Comparison of ENCODE assay signal across 9 mouse cellular contexts in the genomic region with DNA sequence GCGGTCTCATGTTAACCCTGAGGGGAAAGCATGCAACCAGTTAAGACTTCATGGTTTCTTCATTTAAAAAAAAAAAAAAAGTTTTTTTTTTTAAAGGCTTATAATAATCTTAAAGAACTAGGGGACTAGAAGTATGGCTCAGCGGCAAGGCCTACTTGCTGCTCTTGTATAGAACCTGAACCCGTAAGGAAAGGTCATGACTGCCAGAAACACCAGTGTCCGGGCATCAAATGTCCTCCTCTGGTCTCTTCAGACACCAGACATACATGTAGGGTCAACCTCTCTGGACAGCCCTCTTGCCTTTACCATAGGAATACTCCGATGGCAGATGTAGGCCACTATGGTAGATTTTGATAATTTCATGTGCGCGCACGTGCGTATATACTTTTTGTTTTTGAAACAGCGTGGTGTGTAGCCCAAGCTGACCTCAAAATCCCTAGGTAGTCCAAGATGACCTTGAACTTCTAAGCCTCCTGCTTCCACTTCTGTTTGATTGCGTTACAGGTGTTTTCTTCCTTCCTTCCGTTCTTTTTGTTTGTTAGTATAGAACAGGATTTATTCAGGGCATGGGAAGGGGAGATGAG. TPM values are rescaled to one million over a fixed set of nuclear protein-coding genes. Genes with fewer than 3 reads are reported as not detected.
DNase-seq lines count a peak whose midpoint lies in the region; ATAC-seq and TF ChIP-seq lines count a peak whose summit lies in the region.
"Had no signal": no experiment of that assay in that cellular context is flagged by ENCODE, and none has a peak within 500 bp of the region (broad histone marks: within the 10 kb centered on the region; RNA-seq: fewer than 3 reads in every experiment).

No protein-coding gene starts in this region.

- H3K4me1 ChIP-seq in kidney, adult 2 months (ENCODE audit: control insufficient read depth, insufficient read depth, low read length): peaks cover 8% of the 10 kb centered on the region; the same call in 1 of the 2 replicates
- H3K4me1 ChIP-seq in hindbrain, embryonic 14.5 days (replicated peaks; ENCODE audit: control insufficient read depth, insufficient read depth, low read length): peaks cover 26% of the 10 kb centered on the region
- peaks cover 27% of the 10 kb centered on the region for H3K4me1 ChIP-seq in midbrain, embryonic 15.5 days

- no peak overlapping the region for H3K4me3 ChIP-seq in kidney, adult 2 months (ENCODE audit: insufficient read depth, low read depth, low read length)
- H3K4me3 ChIP-seq in hindbrain, embryonic 14.5 days (replicated peaks; ENCODE audit: low read length): peak overlapping the region; percentile 77
- H3K4me3 ChIP-seq in midbrain, embryonic 15.5 days: peak overlapping the region; percentile 70

- H3K9me3 ChIP-seq in hindbrain, embryonic 14.5 days (ENCODE audit: control insufficient read depth, low read length): no peaks in the 10 kb centered on the region
- no peaks in the 10 kb centered on the region for H3K9me3 ChIP-seq in midbrain, embryonic 15.5 days

- no peak for TF ChIP-seq POLR2A in kidney, adult 2 months (IDR thresholded peaks at IDR 0.05; ENCODE audit: low read depth, low read length)

- no peaks in the 10 kb centered on the region for H3K27me3 ChIP-seq in kidney, adult 2 months (replicated peaks; ENCODE audit: control insufficient read depth, insufficient read depth, low read length)
- H3K27me3 ChIP-seq in hindbrain, embryonic 14.5 days (ENCODE audit: control insufficient read depth, insufficient read depth, low read length): no peaks in the 10 kb centered on the region
- no peaks in the 10 kb centered on the region for H3K27me3 ChIP-seq in midbrain, embryonic 15.5 days (replicated peaks)

- peak; percentile 27 for DNase-seq in kidney, adult 9 months
- DNase-seq in kidney, adult 2 months: no peak
- peak; percentile 8 for DNase-seq in Muller cell, postnatal 12 days (ENCODE audit: inconsistent ontology term)
- no peak for DNase-seq in hindbrain, embryonic 14.5 days (ENCODE audit: low spot score)
- no peak for DNase-seq in spleen, postnatal 4 days (ENCODE audit: low spot score in 2 of 2)
- no peak for DNase-seq in adrenal gland, postnatal 36 days
- no peak for DNase-seq in adrenal gland, postnatal 10 days

- peak overlapping the region; percentile 83; the same call in 1 of the 2 replicates for H3K4me2 ChIP-seq in hindbrain, embryonic 14.5 days (replicated peaks)
- peak overlapping the region; percentile 76; the same call in 1 of the 2 replicates for H3K4me2 ChIP-seq in midbrain, embryonic 15.5 days

- WGBS in kidney, adult 2 months: 78% methylated on average over 12 of the region's 12 CpGs
- 83% methylated on average over 12 of the region's 12 CpGs for WGBS in hindbrain, embryonic 14.5 days
- WGBS in midbrain, embryonic 15.5 days: 80% methylated on average over 12 of the region's 12 CpGs

- H3K9ac ChIP-seq in hindbrain, embryonic 14.5 days: no peak overlapping the region
- no peak overlapping the region for H3K9ac ChIP-seq in midbrain, embryonic 15.5 days

- no peak for ATAC-seq in hindbrain, embryonic 14.5 days (ENCODE audit: low FRiP score)
- no peak for ATAC-seq in midbrain, embryonic 15.5 days (replicated peaks)

- no peak overlapping the region for H3K27ac ChIP-seq in kidney, adult 2 months (ENCODE audit: insufficient read depth, low read depth, low read length)
- H3K27ac ChIP-seq in hindbrain, embryonic 14.5 days: no peak overlapping the region
- H3K27ac ChIP-seq in midbrain, embryonic 15.5 days: 0 out of 2 replicates have a peak overlapping the region, but pooled peaks have one; percentile 84

- no peaks in the 10 kb centered on the region for H3K36me3 ChIP-seq in kidney, adult 2 months (ENCODE audit: control insufficient read depth, insufficient read depth, low read length)
- peaks cover 22% of the 10 kb centered on the region for H3K36me3 ChIP-seq in hindbrain, embryonic 14.5 days (replicated peaks; ENCODE audit: control insufficient read depth, insufficient read depth)
- H3K36me3 ChIP-seq in midbrain, embryonic 15.5 days (replicated peaks): peaks cover 10% of the 10 kb centered on the region

- TF ChIP-seq CTCF in kidney, adult 2 months (conservative IDR thresholded peaks at IDR 0.05; ENCODE audit: insufficient read depth, insufficient read length, low read depth, low read length): no peak

RNA-seq across cellular contexts. Expression of gene Cenpt, which starts 0.8 kb away (rescaled TPM):
- 6.7 and 7.3 TPM in 2 replicates for polyA plus RNA-seq in kidney, adult 2 months (2012; rRNA removed)
- 46.3 and 51.7 TPM in 2 replicates for polyA plus RNA-seq in hindbrain, embryonic 14.5 days (2014; fragmentation: Nextera tagmentation; extraction: Ambion mirVana)
- 55.2 and 58.7 TPM in 2 replicates for polyA plus RNA-seq in midbrain, embryonic 15.5 days (2015; fragmentation: Nextera tagmentation; extraction: Ambion mirVana)
- total RNA-seq in adrenal gland, postnatal 36 days (2021): 1 to 10 TPM; 4.3 to 9.6 TPM
- total RNA-seq in adrenal gland, postnatal 10 days (2021): 10 to 100 TPM in 1 of 2 experiments, 1 to 10 TPM in 1; 7.6 to 10.4 TPM

RNA-seq across cellular contexts. Expression of gene Thap11, which starts 2.7 kb away (rescaled TPM):
- polyA plus RNA-seq in kidney, adult 2 months (2012; rRNA removed): 41.5 and 45.3 TPM in 2 replicates
- 46.2 and 51.2 TPM in 2 replicates for polyA plus RNA-seq in hindbrain, embryonic 14.5 days (2014; fragmentation: Nextera tagmentation; extraction: Ambion mirVana)
- 56.2 and 58.6 TPM in 2 replicates for polyA plus RNA-seq in midbrain, embryonic 15.5 days (2015; fragmentation: Nextera tagmentation; extraction: Ambion mirVana)
- 10 to 100 TPM; 40.0 to 41.1 TPM for total RNA-seq in adrenal gland, postnatal 36 days (2021)
- 10 to 100 TPM; 28.3 to 32.0 TPM for total RNA-seq in adrenal gland, postnatal 10 days (2021)

RNA-seq across cellular contexts. Expression of gene Nutf2, which starts 8.1 kb away (rescaled TPM):
- 34.5 and 61.6 TPM in 2 replicates for polyA plus RNA-seq in kidney, adult 2 months (2012; rRNA removed)
- 181 TPM in 2 replicates for polyA plus RNA-seq in hindbrain, embryonic 14.5 days (2014; fragmentation: Nextera tagmentation; extraction: Ambion mirVana)
- 148 and 152 TPM in 2 replicates for polyA plus RNA-seq in midbrain, embryonic 15.5 days (2015; fragmentation: Nextera tagmentation; extraction: Ambion mirVana)
- 10 to 100 TPM; 43.2 to 43.8 TPM for total RNA-seq in adrenal gland, postnatal 36 days (2021)
- total RNA-seq in adrenal gland, postnatal 10 days (2021): 10 to 100 TPM; 39.1 to 40.1 TPM

RNA-seq across cellular contexts. Expression of gene Tsnaxip1, which starts 24.7 kb away (rescaled TPM):
- 0.05 TPM in 1 of 2 replicates, not detected in the other for polyA plus RNA-seq in kidney, adult 2 months (2012; rRNA removed)
- 0.64 and 1.4 TPM in 2 replicates for polyA plus RNA-seq in hindbrain, embryonic 14.5 days (2014; fragmentation: Nextera tagmentation; extraction: Ambion mirVana)
- polyA plus RNA-seq in midbrain, embryonic 15.5 days (2015; fragmentation: Nextera tagmentation; extraction: Ambion mirVana): 0.64 and 1.0 TPM in 2 replicates
- total RNA-seq in adrenal gland, postnatal 36 days (2021): not detected
- not detected for total RNA-seq in adrenal gland, postnatal 10 days (2021)
- total RNA-seq: gastrocnemius, adult 8-10 months had no signal

RNA-seq across cellular contexts. Expression of gene Ranbp10, which starts 25.1 kb away (rescaled TPM):
- polyA plus RNA-seq in kidney, adult 2 months (2012; rRNA removed): 22.1 and 24.8 TPM in 2 replicates
- polyA plus RNA-seq in hindbrain, embryonic 14.5 days (2014; fragmentation: Nextera tagmentation; extraction: Ambion mirVana): 9.1 and 10.4 TPM in 2 replicates
- 11.8 and 13.6 TPM in 2 replicates for polyA plus RNA-seq in midbrain, embryonic 15.5 days (2015; fragmentation: Nextera tagmentation; extraction: Ambion mirVana)
- 10 to 100 TPM; 23.7 to 24.0 TPM for total RNA-seq in adrenal gland, postnatal 36 days (2021)
- total RNA-seq in adrenal gland, postnatal 10 days (2021): 10 to 100 TPM; 25.4 to 30.0 TPM

Comparison
In these comparisons a context has a peak if more than half of its experiments do, and no peak if none do; other contexts are left out.
1. DNase-seq: peak in kidney, adult 9 months (single experiment) and Muller cell, postnatal 12 days (single experiment); none in kidney, adult 2 months (single experiment), hindbrain, embryonic 14.5 days (single experiment), spleen, postnatal 4 days (0 of 2), adrenal gland, postnatal 36 days (0 of 2) and adrenal gland, postnatal 10 days (single experiment).